Mouse (Mus musculus): Measurements from ENCODE around the gene Nebl. TPM values are rescaled to one million over a fixed set of nuclear protein-coding genes. Genes with fewer than 3 reads are reported as not detected.

Nebl gene
- total RNA-seq, 4 experiments from 2014 or later = 292 to 343 (median 327) TPM

Small RNAs within 50 kb of the gene (microRNA-seq; reads per million reads assigned to microRNA genes)
- not detected for gene Mir6419
